Mouse (Mus musculus) C2C12 (cell line): ENCODE results near the gene Fbxl17.

ENCODE experiments used
- CEBPB ChIP-seq: IDR thresholded peaks from one replicate; pipeline ENCODE4 v1.6.1; 2011; ENCODE audit warnings: low read depth, mild to moderate bottlenecking, control low read depth, moderate library complexity
- CTCF ChIP-seq: IDR thresholded peaks from one replicate; pipeline ENCODE4 v1.5.1; 2011; ENCODE audit not compliant: control insufficient read depth, insufficient read depth, insufficient read length
- FOSL1 ChIP-seq: IDR thresholded peaks from one replicate; pipeline ENCODE4 v1.8.0; 2011; ENCODE audit warnings: mild to moderate bottlenecking, low read length; ENCODE audit not compliant: poor library complexity, insufficient read depth, severe bottlenecking
- MAX ChIP-seq: IDR thresholded peaks from one replicate; pipeline ENCODE4 v1.6.1; 2011; ENCODE audit warnings: mild to moderate bottlenecking, control low read depth
- MYOD1 ChIP-seq: IDR thresholded peaks from one replicate; pipeline ENCODE4 v1.6.1; 2011; ENCODE audit warnings: low read depth; ENCODE audit not compliant: control insufficient read depth, insufficient read length
- MYOG ChIP-seq: IDR thresholded peaks from one replicate; pipeline ENCODE4 v1.6.1; 2011; ENCODE audit not compliant: control insufficient read depth, insufficient read length; ENCODE audit errors: extremely low read depth
- USF1 ChIP-seq: IDR thresholded peaks from one replicate; pipeline ENCODE4 v1.6.1; 2011; ENCODE audit warnings: low read depth, mild to moderate bottlenecking, control low read depth, moderate library complexity

- TF ChIP-seq MYOG = no peak
- TF ChIP-seq CTCF = no peak
- no peak for TF ChIP-seq MYOD1
- TF ChIP-seq CEBPB = no peak
- no peak for TF ChIP-seq MAX
- no peak for TF ChIP-seq USF1
- TF ChIP-seq FOSL1 = no peak
Observed at GRCm38 (mm10) chr17:63240021-63240730, 259.6 kb downstream of the Fbxl17 start.
